In genomic region chr7:116286611-116287355, GRCm38 (mm10) we compare ENCODE assay signal across 11 mouse cellular contexts. TPM values are rescaled to one million over a fixed set of nuclear protein-coding genes. Genes with fewer than 3 reads are reported as not detected.
DNase-seq lines count a peak whose midpoint lies in the region; ATAC-seq lines count a peak whose summit lies in the region.
"Had no signal": no experiment of that assay in that cellular context is flagged by ENCODE, and none has a peak within 500 bp of the region (broad histone marks: within the 10 kb centered on the region; RNA-seq: fewer than 3 reads in every experiment).

No protein-coding gene starts in this region.

- peak overlapping the region; percentile 70 for H3K27ac ChIP-seq in forebrain, embryonic 10.5 days
- no peak overlapping the region for H3K27ac ChIP-seq in forebrain, embryonic 15.5 days (replicated peaks)
- H3K27ac ChIP-seq in intestine, embryonic 16.5 days (ENCODE audit: low read length) = peak overlapping the region; percentile 83
- H3K27ac ChIP-seq in liver, embryonic 11.5 days (ENCODE audit: low read depth, low read length) = peak overlapping the region; percentile 70

- no peaks in the 10 kb centered on the region for H3K36me3 ChIP-seq in forebrain, embryonic 10.5 days (replicated peaks)
- no peaks in the 10 kb centered on the region for H3K36me3 ChIP-seq in forebrain, embryonic 15.5 days
- H3K36me3 ChIP-seq in intestine, embryonic 16.5 days (ENCODE audit: control insufficient read depth, insufficient read depth, low read length) = no peaks in the 10 kb centered on the region
- no peaks in the 10 kb centered on the region for H3K36me3 ChIP-seq in liver, embryonic 11.5 days (ENCODE audit: control insufficient read depth, insufficient read depth, low read length)

- no peak for ATAC-seq in forebrain, embryonic 15.5 days (replicated peaks)
- peak; percentile 83 for ATAC-seq in intestine, embryonic 16.5 days
- peak; percentile 30; the same call in 1 of the 2 replicates for ATAC-seq in liver, embryonic 11.5 days (replicated peaks; ENCODE audit: low FRiP score)

- H3K9me3 ChIP-seq in forebrain, embryonic 10.5 days = no peaks in the 10 kb centered on the region
- no peaks in the 10 kb centered on the region for H3K9me3 ChIP-seq in forebrain, embryonic 15.5 days
- no peaks in the 10 kb centered on the region for H3K9me3 ChIP-seq in intestine, embryonic 16.5 days (ENCODE audit: control insufficient read depth, low read length)
- H3K9me3 ChIP-seq in liver, embryonic 11.5 days (ENCODE audit: control insufficient read depth, low read length) = no peaks in the 10 kb centered on the region

- H3K27me3 ChIP-seq in forebrain, embryonic 10.5 days (ENCODE audit: poor library complexity, severe bottlenecking) = no peaks in the 10 kb centered on the region
- no peaks in the 10 kb centered on the region for H3K27me3 ChIP-seq in forebrain, embryonic 15.5 days
- no peaks in the 10 kb centered on the region for H3K27me3 ChIP-seq in intestine, embryonic 16.5 days (replicated peaks; ENCODE audit: control insufficient read depth, insufficient read depth, low read length)
- H3K27me3 ChIP-seq in liver, embryonic 11.5 days (replicated peaks; ENCODE audit: control insufficient read depth, insufficient read depth, low read length) = no peaks in the 10 kb centered on the region

- H3K4me1 ChIP-seq in forebrain, embryonic 10.5 days = peaks cover 81% of the 10 kb centered on the region
- H3K4me1 ChIP-seq in forebrain, embryonic 15.5 days = peaks cover 19% of the 10 kb centered on the region
- peaks cover 67% of the 10 kb centered on the region for H3K4me1 ChIP-seq in intestine, embryonic 16.5 days (ENCODE audit: control insufficient read depth, insufficient read depth, low read length)
- peaks cover 42% of the 10 kb centered on the region for H3K4me1 ChIP-seq in liver, embryonic 11.5 days (replicated peaks; ENCODE audit: control insufficient read depth, insufficient read depth, low read length)

- H3K9ac ChIP-seq in forebrain, embryonic 15.5 days (replicated peaks) = no peak overlapping the region
- no peak overlapping the region for H3K9ac ChIP-seq in intestine, embryonic 16.5 days (ENCODE audit: low read depth, low read length)
- no peak overlapping the region for H3K9ac ChIP-seq in liver, embryonic 11.5 days (ENCODE audit: low read depth, low read length)

- 67% methylated on average over 11 of the region's 11 CpGs for WGBS in forebrain, embryonic 10.5 days
- WGBS in forebrain, embryonic 15.5 days = 62% methylated on average over 11 of the region's 11 CpGs
- WGBS in intestine, embryonic 16.5 days = 19% methylated on average over 11 of the region's 11 CpGs
- WGBS in liver, embryonic 11.5 days = 51% methylated on average over 11 of the region's 11 CpGs

- H3K4me3 ChIP-seq in forebrain, embryonic 10.5 days = no peak overlapping the region
- no peak overlapping the region for H3K4me3 ChIP-seq in forebrain, embryonic 15.5 days
- no peak overlapping the region for H3K4me3 ChIP-seq in intestine, embryonic 16.5 days (ENCODE audit: low read length)
- no peak overlapping the region for H3K4me3 ChIP-seq in liver, embryonic 11.5 days (ENCODE audit: low read depth, low read length)

- H3K4me2 ChIP-seq in forebrain, embryonic 15.5 days (replicated peaks) = no peak overlapping the region
- H3K4me2 ChIP-seq in intestine, embryonic 16.5 days (ENCODE audit: low read depth, low read length) = peak overlapping the region; percentile 23; the same call in 1 of the 2 replicates
- no peak overlapping the region; the same call in 1 of the 2 replicates for H3K4me2 ChIP-seq in liver, embryonic 11.5 days

- DNase-seq in forebrain, embryonic 10.5 days (ENCODE audit: extremely low spot score, low spot score) = no peak
- peak; percentile 38 for DNase-seq in 3T3-L1 (ENCODE audit: low read depth, low spot score)
- no peak for DNase-seq in liver, embryonic 11.5 days (ENCODE audit: low spot score)
- no peak for DNase-seq in ovary, postnatal 36 days (ENCODE audit: low spot score)
- no peak for DNase-seq in layer of hippocampus, postnatal 36 days
- no peak for DNase-seq in retina, postnatal 1 day
- DNase-seq: B cell, adult 2 months; gastrocnemius, postnatal 25 days; right cerebral cortex, postnatal 14 days had no signal

RNA-seq across cellular contexts. Expression of gene Plekha7, which starts 21.4 kb away (rescaled TPM):
- 27.7 and 28.3 TPM in 2 replicates for polyA plus RNA-seq in forebrain, embryonic 10.5 days (2016; fragmentation: Nextera tagmentation; extraction: Ambion mirVana)
- polyA plus RNA-seq in forebrain, embryonic 15.5 days (2015; fragmentation: Nextera tagmentation; extraction: Ambion mirVana) = 9.3 and 9.7 TPM in 2 replicates
- polyA plus RNA-seq in intestine, embryonic 16.5 days (2015; fragmentation: Nextera tagmentation; extraction: Ambion mirVana) = 18.7 and 24.3 TPM in 2 replicates
- 4.9 and 7.9 TPM in 2 replicates for polyA plus RNA-seq in liver, embryonic 11.5 days (2014; fragmentation: Nextera tagmentation; extraction: Ambion mirVana)
- total RNA-seq in layer of hippocampus, postnatal 36 days (2021) = 10 to 100 TPM; 16.3 to 20.5 TPM

RNA-seq across cellular contexts. Expression of gene Rps13, which starts 47.2 kb away (rescaled TPM):
- polyA plus RNA-seq in forebrain, embryonic 10.5 days (2016; fragmentation: Nextera tagmentation; extraction: Ambion mirVana) = 830 and 840 TPM in 2 replicates
- polyA plus RNA-seq in forebrain, embryonic 15.5 days (2015; fragmentation: Nextera tagmentation; extraction: Ambion mirVana) = 551 and 569 TPM in 2 replicates
- polyA plus RNA-seq in intestine, embryonic 16.5 days (2015; fragmentation: Nextera tagmentation; extraction: Ambion mirVana) = 744 and 753 TPM in 2 replicates
- polyA plus RNA-seq in liver, embryonic 11.5 days (2014; fragmentation: Nextera tagmentation; extraction: Ambion mirVana) = 1,069 and 1,113 TPM in 2 replicates
- 100 to 1,000 TPM; 223 to 244 TPM for total RNA-seq in layer of hippocampus, postnatal 36 days (2021)
